Mouse (Mus musculus): Measurements from ENCODE around the gene Hspbp1.

Hspbp1 gene

GRCm38 (mm10) chr7:4630198-4630597 lies 54.7 kb downstream of the Hspbp1 start:
- DNase-seq (ENCODE audit: low read depth): no peak

- DNase-seq (ENCODE audit: low read depth): no peak
Measured at GRCm38 (mm10) chr7:4629586-4629985, 55.3 kb downstream of the Hspbp1 start.

GRCm38 (mm10) chr7:4625928-4626327 lies 58.9 kb downstream of the Hspbp1 start:
- DNase-seq (ENCODE audit: low read depth): no peak

- peak; percentile 62 for DNase-seq (ENCODE audit: low read depth)
Measured at GRCm38 (mm10) chr7:4624343-4624742, 60.5 kb downstream of the Hspbp1 start.

- DNase-seq (ENCODE audit: low read depth): peak; percentile 83
Measured at GRCm38 (mm10) chr7:4623544-4624189, 61.2 kb downstream of the Hspbp1 start.

GRCm38 (mm10) chr7:4619979-4620378 lies 64.9 kb downstream of the Hspbp1 start:
- peak; percentile 56 for DNase-seq (ENCODE audit: low read depth)

- peak; percentile 74 for DNase-seq (ENCODE audit: low read depth)
Measured at GRCm38 (mm10) chr7:4613740-4614403, 71.0 kb downstream of the Hspbp1 start.

GRCm38 (mm10) chr7:4612956-4613355 lies 71.9 kb downstream of the Hspbp1 start:
- no peak for DNase-seq (ENCODE audit: low read depth)

GRCm38 (mm10) chr7:4612386-4612785 lies 72.5 kb downstream of the Hspbp1 start:
- DNase-seq (ENCODE audit: low read depth): no peak

- no peak for DNase-seq (ENCODE audit: low read depth)
Measured at GRCm38 (mm10) chr7:4611921-4612341, 72.9 kb downstream of the Hspbp1 start.

GRCm38 (mm10) chr7:4611511-4611910 lies 73.4 kb downstream of the Hspbp1 start:
- DNase-seq (ENCODE audit: low read depth): no peak
